ENCODE assay signal across 8 mouse cellular contexts in the genomic region with DNA sequence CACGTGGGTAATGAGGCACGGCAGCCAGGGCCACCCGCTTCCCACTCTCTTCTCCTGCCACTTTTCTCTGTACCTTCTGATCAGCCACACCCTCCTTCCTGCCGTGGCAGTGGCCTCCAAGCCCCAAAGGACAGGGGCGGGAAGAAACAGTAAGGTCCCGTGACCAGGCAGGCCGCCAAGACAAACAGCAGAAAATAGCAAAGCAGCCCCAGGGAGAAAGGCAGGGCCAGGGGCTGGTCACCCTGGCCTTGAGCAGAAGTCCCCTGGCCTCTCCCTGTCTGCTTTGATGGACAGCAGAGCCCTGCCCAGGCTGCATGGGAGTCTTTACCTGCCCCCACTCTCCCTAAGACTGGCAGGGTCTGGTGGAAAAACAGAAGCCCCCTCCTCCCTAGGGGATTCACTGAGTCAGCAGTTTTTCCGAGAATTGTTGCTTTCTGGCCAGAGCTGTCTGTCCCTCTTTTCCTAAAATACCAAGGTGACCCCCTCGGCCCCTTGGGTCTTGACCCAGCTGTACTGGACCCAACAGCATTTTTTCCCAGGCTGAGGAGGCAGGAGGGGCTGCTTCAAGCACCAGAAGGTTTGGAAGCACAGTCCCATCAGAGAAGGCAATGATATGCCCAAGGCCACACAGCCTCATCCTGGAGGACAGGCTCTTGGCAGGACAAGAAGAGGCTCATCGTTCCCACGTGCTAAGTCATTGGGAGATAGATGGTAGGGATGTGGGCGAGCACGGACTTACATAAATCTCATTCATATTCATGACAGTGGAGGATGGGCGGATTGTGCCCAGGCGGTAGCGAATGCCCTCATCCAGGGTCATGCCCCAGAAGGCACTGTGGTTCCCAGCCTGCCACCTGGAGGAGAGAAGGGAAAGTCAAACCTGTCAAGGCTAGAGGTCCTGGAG. TPM values are rescaled to one million over a fixed set of nuclear protein-coding genes. Genes with fewer than 3 reads are reported as not detected.
DNase-seq lines count a peak whose midpoint lies in the region; ATAC-seq and TF ChIP-seq lines count a peak whose summit lies in the region.

No protein-coding gene starts in this region.

- peak overlapping the region; percentile 52 for H3K4me2 ChIP-seq in heart, embryonic 12.5 days
- peak overlapping the region; percentile 48 for H3K4me2 ChIP-seq in lung, embryonic 14.5 days

- peak overlapping the region; percentile 3; the same call in 1 of the 2 replicates for H3K4me3 ChIP-seq in heart, embryonic 12.5 days
- H3K4me3 ChIP-seq in lung, embryonic 14.5 days (ENCODE audit: low read depth, low read length), result no peak overlapping the region

- peak; percentile 27 for DNase-seq in layer of hippocampus, adult 11-12 months (ENCODE audit: low spot score)
- no peak for DNase-seq in layer of hippocampus, postnatal 36 days
- DNase-seq in adrenal gland, postnatal 4 days (ENCODE audit: low spot score in 2 of 2), result peak; percentile 75 to 83
- peak; percentile 94 to 95 for DNase-seq in kidney, adult 8-10 months
- peak; percentile 90 for DNase-seq in lung, embryonic 14.5 days
- peak; percentile 58 for DNase-seq in skeletal muscle tissue, adult 2 months (ENCODE audit: low read depth, low spot score)

- 0 out of 2 replicates have a peak overlapping the region, but pooled peaks have one; percentile 46 for H3K9ac ChIP-seq in heart, embryonic 12.5 days
- H3K9ac ChIP-seq in lung, embryonic 14.5 days, result peak overlapping the region; percentile 0; the same call in 1 of the 2 replicates

- peaks cover 5% of the 10 kb centered on the region; the same call in 1 of the 2 replicates for H3K36me3 ChIP-seq in heart, embryonic 12.5 days
- no peaks in the 10 kb centered on the region for H3K36me3 ChIP-seq in lung, embryonic 14.5 days (ENCODE audit: insufficient read depth)

- H3K4me1 ChIP-seq in heart, embryonic 12.5 days (replicated peaks), result peaks cover 88% of the 10 kb centered on the region
- H3K4me1 ChIP-seq in lung, embryonic 14.5 days (ENCODE audit: insufficient read depth), result peaks cover 52% of the 10 kb centered on the region

- H3K27me3 ChIP-seq in heart, embryonic 12.5 days (replicated peaks), result no peaks in the 10 kb centered on the region
- 0 out of 2 replicates have a peak, but pooled peaks cover under 1% of the 10 kb centered on the region for H3K27me3 ChIP-seq in lung, embryonic 14.5 days (ENCODE audit: insufficient read depth, low read length)

- WGBS in heart, embryonic 12.5 days, result 36% methylated on average over 16 of the region's 16 CpGs
- WGBS in lung, embryonic 14.5 days, result 35% methylated on average over 16 of the region's 16 CpGs

- TF ChIP-seq CTCF in lung, embryonic 14.5 days (IDR thresholded peaks at IDR 0.05; ENCODE audit: low read depth), result peak; percentile 23; the same call in 1 of the 2 replicates

- peak overlapping the region; percentile 78 for H3K27ac ChIP-seq in heart, embryonic 12.5 days (ENCODE audit: poor library complexity, severe bottlenecking)
- peak overlapping the region; percentile 80 for H3K27ac ChIP-seq in lung, embryonic 14.5 days (ENCODE audit: low read depth)

- H3K9me3 ChIP-seq in heart, embryonic 12.5 days (replicated peaks), result no peaks in the 10 kb centered on the region
- H3K9me3 ChIP-seq in lung, embryonic 14.5 days (ENCODE audit: low read depth, low read length), result no peaks in the 10 kb centered on the region

- ATAC-seq in heart, embryonic 12.5 days (ENCODE audit: insufficient number of reproducible peaks, low FRiP score), result peak; percentile 68
- peak; percentile 61 for ATAC-seq in lung, embryonic 14.5 days (ENCODE audit: insufficient read depth)
- no peak for ATAC-seq in activated CD4-positive, CD25-positive, alpha-beta regulatory T cell, adult 4 months

RNA-seq across cellular contexts. Expression of gene Tinagl1, which starts 6.4 kb away (rescaled TPM):
- 1 to 10 TPM; 6.2 to 9.9 TPM for total RNA-seq in layer of hippocampus, postnatal 36 days (2021)
- total RNA-seq in adrenal gland, postnatal 4 days (2021), result 10 to 100 TPM; 70.0 to 74.0 TPM
- 46.6 and 49.8 TPM in 2 replicates for polyA plus RNA-seq in heart, embryonic 12.5 days (2016; fragmentation: Nextera tagmentation; extraction: Ambion mirVana)
- 29.6 and 30.3 TPM in 2 replicates for polyA plus RNA-seq in lung, embryonic 14.5 days (2014; fragmentation: Nextera tagmentation; extraction: Ambion mirVana)
- not detected for polyA plus RNA-seq in activated CD4-positive, CD25-positive, alpha-beta regulatory T cell, adult 4 months (2017; shearing (Covaris generic))

RNA-seq across cellular contexts. Expression of gene Hcrtr1, which starts 29.4 kb away (rescaled TPM):
- 1 to 10 TPM; 2.7 to 3.1 TPM for total RNA-seq in layer of hippocampus, postnatal 36 days (2021)
- 1 to 10 TPM; 1.2 to 1.8 TPM for total RNA-seq in adrenal gland, postnatal 4 days (2021)
- not detected in 2 replicates for polyA plus RNA-seq in heart, embryonic 12.5 days (2016; fragmentation: Nextera tagmentation; extraction: Ambion mirVana)
- 0.14 and 0.39 TPM in 2 replicates for polyA plus RNA-seq in lung, embryonic 14.5 days (2014; fragmentation: Nextera tagmentation; extraction: Ambion mirVana)
- polyA plus RNA-seq in activated CD4-positive, CD25-positive, alpha-beta regulatory T cell, adult 4 months (2017; shearing (Covaris generic)), result not detected

RNA-seq across cellular contexts. Expression of gene Gm853, which starts 53.7 kb away (rescaled TPM):
- total RNA-seq in layer of hippocampus, postnatal 36 days (2021), result not detected
- total RNA-seq in adrenal gland, postnatal 4 days (2021), result not detected
- polyA plus RNA-seq in heart, embryonic 12.5 days (2016; fragmentation: Nextera tagmentation; extraction: Ambion mirVana), result not detected in 2 replicates
- not detected in 2 replicates for polyA plus RNA-seq in lung, embryonic 14.5 days (2014; fragmentation: Nextera tagmentation; extraction: Ambion mirVana)
- not detected for polyA plus RNA-seq in activated CD4-positive, CD25-positive, alpha-beta regulatory T cell, adult 4 months (2017; shearing (Covaris generic))

Comparison
In these comparisons a context has a peak if more than half of its experiments do, and no peak if none do; other contexts are left out.
1. DNase-seq: peak in layer of hippocampus, adult 11-12 months (single experiment), adrenal gland, postnatal 4 days (2 of 2), kidney, adult 8-10 months (2 of 2), lung, embryonic 14.5 days (single experiment) and skeletal muscle tissue, adult 2 months (single experiment); none in layer of hippocampus, postnatal 36 days (0 of 2).
2. RNA of gene Tinagl1, which starts 6.4 kb away (polyA plus RNA-seq): 46.6 to 49.8 TPM in heart, embryonic 12.5 days and 29.6 to 30.3 TPM in lung, embryonic 14.5 days; not detected in activated CD4-positive, CD25-positive, alpha-beta regulatory T cell, adult 4 months; every median in the first group is over 10 times any median in the second.